Mouse (Mus musculus) adrenal gland, adult 2 months (tissue): ENCODE measurements around the gene Ndp. TPM values are rescaled to one million over a fixed set of nuclear protein-coding genes. Genes with fewer than 3 reads are reported as not detected.

Source experiments
- DNase-seq: peaks from one replicate; pipeline ENCODE4 v3.0.0; 2021
- long read RNA-seq: library from polyadenylated mRNA; stranded (forward); transcript quantifications from one replicate; pipeline ENCODE4 v2.0.0, GENCODE M21; 2021
- polyA plus RNA-seq: library from polyadenylated mRNA; depleted of rRNA; stranded (reverse); fragments of >200 nt; gene quantifications from 2 replicates; pipeline ENCODE4 v1.2.3, GENCODE M21; 2012; rRNA removed
- total RNA-seq, 2 experiments: library from RNA; stranded (reverse); gene quantifications; 2 replicates each; pipeline ENCODE4 v1.2.3; 2021

Ndp gene
- not detected for total RNA-seq
- polyA plus RNA-seq = 0.28 TPM in 1 of 2 replicates, not detected in the other
- long read RNA-seq = 0 reads

GRCm38 (mm10) chrX:16911241-16911873 lies at the start of gene Ndp:
Gene Ndp, minus strand, starts transcription at chrX:16911774.
- no peak for DNase-seq

- DNase-seq = peak; percentile 10
These were observed 43.2 kb upstream of the Ndp start for GRCm38 (mm10) chrX:16954767-16955166.

- DNase-seq = no peak
These were observed 6.4 kb upstream of the Ndp start for GRCm38 (mm10) chrX:16918006-16918405.

- DNase-seq = no peak
These were observed 1.5 kb upstream of the Ndp start for GRCm38 (mm10) chrX:16913118-16913517.

- no peak for DNase-seq
These were observed 337 bp upstream of the Ndp start for GRCm38 (mm10) chrX:16911911-16912310.

- no peak for DNase-seq
These were observed 1.1 kb downstream of the Ndp start for GRCm38 (mm10) chrX:16910211-16911095.

- DNase-seq = no peak
These were observed 2.9 kb downstream of the Ndp start for GRCm38 (mm10) chrX:16908652-16909051.

- no peak for DNase-seq
These were observed 4.0 kb downstream of the Ndp start for GRCm38 (mm10) chrX:16907554-16907953.

GRCm38 (mm10) chrX:16894377-16895175 lies 17.0 kb downstream of the Ndp start:
- peak; percentile 31 for DNase-seq

GRCm38 (mm10) chrX:16867640-16868314 lies 43.8 kb downstream of the Ndp start:
- DNase-seq = no peak

- no peak for DNase-seq
These were observed 51.3 kb downstream of the Ndp start for GRCm38 (mm10) chrX:16860244-16860643.

GRCm38 (mm10) chrX:16846034-16846433 lies 65.5 kb downstream of the Ndp start:
- DNase-seq = no peak

GRCm38 (mm10) chrX:16841443-16841842 lies 70.1 kb downstream of the Ndp start:
- no peak for DNase-seq

GRCm38 (mm10) chrX:16837293-16837692 lies 74.3 kb downstream of the Ndp start:
- DNase-seq = no peak

GRCm38 (mm10) chrX:16836488-16837082 lies 75.0 kb downstream of the Ndp start:
- DNase-seq = no peak

Other genes with a start within 250 kb of the Ndp start
- gene Maob, start 94.4 kb downstream of the Ndp start, total RNA-seq = 10 to 100 TPM; 22.3 to 40.1 TPM
- 2.1 and 2.2 TPM in 2 replicates for gene Maob, start 94.4 kb downstream of the Ndp start, polyA plus RNA-seq